Comparison of ENCODE assay signal across 19 mouse cellular contexts in the genomic region with DNA sequence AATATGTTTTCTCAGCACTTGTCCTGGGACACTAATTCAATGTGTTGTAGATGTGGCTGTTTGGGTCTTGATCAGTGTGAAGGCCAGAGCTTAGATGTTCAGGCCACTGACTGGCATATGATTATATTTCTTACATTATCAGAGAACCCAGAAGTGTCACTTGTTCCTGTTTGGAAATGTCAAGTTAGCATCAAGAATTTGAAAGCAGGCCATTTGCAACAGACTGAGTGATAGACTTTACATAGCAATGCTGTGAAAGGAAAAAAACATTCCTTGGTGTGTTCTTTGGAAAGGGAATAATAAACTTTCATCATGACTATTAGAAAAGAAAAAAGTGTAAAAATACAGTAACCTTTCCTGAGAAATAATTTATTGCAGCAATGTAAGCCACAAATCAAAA.
"Had no signal": no experiment of that assay in that cellular context is flagged by ENCODE, and none has a peak within 500 bp of the region (broad histone marks: within the 10 kb centered on the region; RNA-seq: fewer than 3 reads in every experiment).

No protein-coding gene starts in this region.

- H3K36me3 ChIP-seq: midbrain, embryonic 10.5 days; midbrain, embryonic 12.5 days; neural tube, embryonic 13.5 days; neural tube, embryonic 15.5 days; stomach, embryonic 15.5 days had no signal

- H3K9me3 ChIP-seq: midbrain, embryonic 10.5 days; midbrain, embryonic 12.5 days; neural tube, embryonic 13.5 days; neural tube, embryonic 15.5 days; stomach, embryonic 15.5 days had no signal

- H3K27me3 ChIP-seq: midbrain, embryonic 12.5 days; neural tube, embryonic 13.5 days; neural tube, embryonic 15.5 days; stomach, embryonic 15.5 days had no signal

- H3K9ac ChIP-seq: lung, embryonic 14.5 days; midbrain, embryonic 12.5 days; neural tube, embryonic 13.5 days; neural tube, embryonic 15.5 days; stomach, embryonic 15.5 days had no signal

- H3K4me3 ChIP-seq: midbrain, embryonic 10.5 days; midbrain, embryonic 12.5 days; myocyte; neural tube, embryonic 13.5 days; neural tube, embryonic 15.5 days; stomach, embryonic 15.5 days had no signal

- ATAC-seq: midbrain, embryonic 16.5 days had no signal

- H3K27ac ChIP-seq: midbrain, embryonic 10.5 days; midbrain, embryonic 12.5 days; neural tube, embryonic 13.5 days; neural tube, embryonic 15.5 days; stomach, embryonic 15.5 days; stomach, postnatal 0 days had no signal

- H3K4me1 ChIP-seq: midbrain, embryonic 10.5 days; midbrain, embryonic 12.5 days; neural tube, embryonic 13.5 days; neural tube, embryonic 15.5 days; stomach, embryonic 15.5 days had no signal

- DNase-seq: lung, adult 18-20 months; lung, embryonic 14.5 days; lung, postnatal 10 days; lung, postnatal 4 days; midbrain, embryonic 14.5 days; right cerebral cortex, adult 18-20 months; right cerebral cortex, postnatal 25 days; right cerebral cortex, postnatal 4 days; thymus, adult 2 months; thymus, postnatal 25 days; thymus, postnatal 4 days had no signal

- H3K4me2 ChIP-seq: lung, embryonic 14.5 days; midbrain, embryonic 12.5 days; neural tube, embryonic 13.5 days; neural tube, embryonic 15.5 days; stomach, embryonic 15.5 days had no signal
